Mouse (Mus musculus) duodenum, adult 2 months (tissue): Measurements from ENCODE around the gene Parg. TPM values are rescaled to one million over a fixed set of nuclear protein-coding genes. Genes with fewer than 3 reads are reported as not detected.

Experiments used
- polyA plus RNA-seq: library from polyadenylated mRNA; depleted of rRNA; stranded (reverse); fragments of >200 nt; gene quantifications from 2 replicates; pipeline ENCODE4 v1.2.3, GENCODE M21; 2012; ENCODE audit warnings: low replicate concordance; rRNA removed

The Parg gene
- polyA plus RNA-seq: 1.1 and 1.2 TPM in 2 replicates

GRCm38 (mm10) chr14:32201791-32202451 is at the start of gene Parg, which contains the start of gene Timm23:
Parg (plus strand) TSS chr14:32201949.
Timm23 (minus strand) TSS chr14:32201898.

GRCm38 (mm10) chr14:32159690-32160246 is 42.0 kb upstream of the Parg start, which contains the start of gene Ncoa4:
Ncoa4 (plus strand) TSS chr14:32159865.

GRCm38 (mm10) chr14:32321732-32322685 is 120.3 kb downstream of the Parg start, which contains the start of gene Ogdhl:
Ogdhl (plus strand) TSS chr14:32322019.

Other genes starting within 250 kb of the Parg start
- gene Galnt15, start 173.0 kb upstream of the Parg start, polyA plus RNA-seq: 0.83 and 1.2 TPM in 2 replicates
- gene Oxnad1, start 116.6 kb upstream of the Parg start, polyA plus RNA-seq: 14.0 and 38.0 TPM in 2 replicates
- gene Dph3, start 116.2 kb upstream of the Parg start, polyA plus RNA-seq: 10.9 and 14.9 TPM in 2 replicates
- gene Msmb, start 59.9 kb upstream of the Parg start, polyA plus RNA-seq: not detected in 2 replicates
- gene Ncoa4, start 42.1 kb upstream of the Parg start, polyA plus RNA-seq: 8.5 and 43.5 TPM in 2 replicates
- gene Timm23, start 51 bp upstream of the Parg start, polyA plus RNA-seq: 128 and 139 TPM in 2 replicates
- 1.6 and 1.7 TPM in 2 replicates for gene Ogdhl, start 120.1 kb downstream of the Parg start, polyA plus RNA-seq
- not detected in 2 replicates for gene 1700024G13Rik, start 186.4 kb downstream of the Parg start, polyA plus RNA-seq